Mouse (Mus musculus) C2C12 (cell line): ENCODE results near the gene Scrn3.

Experiments used
- CEBPB ChIP-seq: IDR thresholded peaks from one replicate; pipeline ENCODE4 v1.6.1; 2011; ENCODE audit warnings: low read depth, mild to moderate bottlenecking, control low read depth, moderate library complexity
- CTCF ChIP-seq: IDR thresholded peaks from one replicate; pipeline ENCODE4 v1.5.1; 2011; ENCODE audit not compliant: control insufficient read depth, insufficient read depth, insufficient read length
- MAX ChIP-seq: IDR thresholded peaks from one replicate; pipeline ENCODE4 v1.6.1; 2011; ENCODE audit warnings: mild to moderate bottlenecking, control low read depth
- USF1 ChIP-seq: IDR thresholded peaks from one replicate; pipeline ENCODE4 v1.6.1; 2011; ENCODE audit warnings: low read depth, mild to moderate bottlenecking, control low read depth, moderate library complexity

- no peak for TF ChIP-seq MAX
- TF ChIP-seq CTCF = no peak
- TF ChIP-seq CEBPB = no peak
- TF ChIP-seq USF1 = no peak
These were observed 35.8 kb downstream of the Scrn3 start for GRCm38 (mm10) chr2:73348221-73348620.
